Mouse (Mus musculus): ENCODE measurements at regions not wholly inside any gene's neighbourhood (a gene's known extent, or its start where the extent isn't known, plus 50 kb on each side); places are given as distances from the start of the nearest gene placed in this dataset.

- WGBS = 36% methylated on average over 4 of the region's 4 CpGs
- Histone ChIP-seq H3K27me3 (ENCODE audit: control insufficient read depth, insufficient read depth, low read length) (no peaks in the 10 kb centered on the region; the same call in 1 of the 2 replicates), H3K4me1 (ENCODE audit: control insufficient read depth, insufficient read depth, low read length) (peaks cover 17% of the 10 kb centered on the region), H3K4me3 (replicated peaks; ENCODE audit: insufficient read depth, low read depth, low read length) (peak overlapping the region; percentile 63), H3K27ac (ENCODE audit: insufficient read depth, low read length) (no peak overlapping the region)
- DNase-seq = no peak
- no peak for TF ChIP-seq CTCF (IDR thresholded peaks at IDR 0.05; ENCODE audit: borderline replicate concordance, insufficient read depth, low read depth, low read length)
- no peak for TF ChIP-seq POLR2A (IDR thresholded peaks at IDR 0.05; ENCODE audit: borderline replicate concordance, insufficient read depth, low read length)
Observed at GRCm38 (mm10) chr8:88454906-88455305, 66.2 kb upstream of the Nkd1 start.

- Histone ChIP-seq H3K27me3 (ENCODE audit: control insufficient read depth, insufficient read depth, low read length) (no peaks in the 10 kb centered on the region; the same call in 1 of the 2 replicates), H3K4me1 (ENCODE audit: control insufficient read depth, insufficient read depth, low read length) (peaks cover 17% of the 10 kb centered on the region), H3K27ac (ENCODE audit: insufficient read depth, low read length) (no peak overlapping the region), H3K4me3 (replicated peaks; ENCODE audit: insufficient read depth, low read depth, low read length) (no peak overlapping the region)
- WGBS = 51% methylated on average over 28 of the region's 28 CpGs
- DNase-seq = peak in 1 of 2 experiments; percentile 11
- no peak for TF ChIP-seq POLR2A (IDR thresholded peaks at IDR 0.05; ENCODE audit: borderline replicate concordance, insufficient read depth, low read length)
- no peak for TF ChIP-seq CTCF (IDR thresholded peaks at IDR 0.05; ENCODE audit: borderline replicate concordance, insufficient read depth, low read depth, low read length)
Observed at GRCm38 (mm10) chr8:88455434-88456020, 65.6 kb upstream of the Nkd1 start.

GRCm38 (mm10) chr8:88459197-88459596 is 62.0 kb upstream of the Nkd1 start:
- 92% methylated on average over 2 of the region's 2 CpGs for WGBS
- H3K4me3 ChIP-seq (replicated peaks; ENCODE audit: insufficient read depth, low read depth, low read length) = no peak overlapping the region
- TF ChIP-seq POLR2A (IDR thresholded peaks at IDR 0.05; ENCODE audit: borderline replicate concordance, insufficient read depth, low read length) (no peak), CTCF (IDR thresholded peaks at IDR 0.05; ENCODE audit: borderline replicate concordance, insufficient read depth, low read depth, low read length) (no peak)

GRCm38 (mm10) chr8:88467756-88468155 is 53.4 kb upstream of the Nkd1 start:
- no peak for TF ChIP-seq CTCF (IDR thresholded peaks at IDR 0.05; ENCODE audit: borderline replicate concordance, insufficient read depth, low read depth, low read length)
- no peak for TF ChIP-seq POLR2A (IDR thresholded peaks at IDR 0.05; ENCODE audit: borderline replicate concordance, insufficient read depth, low read length)
- WGBS = 81% methylated on average over 3 of the region's 3 CpGs
- DNase-seq = no peak
- Histone ChIP-seq H3K4me3 (replicated peaks; ENCODE audit: insufficient read depth, low read depth, low read length) (no peak overlapping the region), H3K27me3 (ENCODE audit: control insufficient read depth, insufficient read depth, low read length) (no peaks in the 10 kb centered on the region), H3K27ac (ENCODE audit: insufficient read depth, low read length) (no peak overlapping the region), H3K4me1 (ENCODE audit: control insufficient read depth, insufficient read depth, low read length) (no peaks in the 10 kb centered on the region; the same call in 1 of the 2 replicates)

More at GRCm38 (mm10) chr8:88459197-88459596, 62.0 kb upstream of the Nkd1 start:
- Histone ChIP-seq H3K27me3 (ENCODE audit: control insufficient read depth, insufficient read depth, low read length) (no peaks in the 10 kb centered on the region; the same call in 1 of the 2 replicates), H3K4me1 (ENCODE audit: control insufficient read depth, insufficient read depth, low read length) (0 out of 2 replicates have a peak, but pooled peaks cover 5% of the 10 kb centered on the region), H3K27ac (ENCODE audit: insufficient read depth, low read length) (no peak overlapping the region)
- DNase-seq = no peak

- H3K27me3 ChIP-seq (ENCODE audit: control insufficient read depth, insufficient read depth, low read length) = no peaks in the 10 kb centered on the region
- WGBS = 34% methylated on average over 8 of the region's 8 CpGs
- H3K4me3 ChIP-seq (replicated peaks; ENCODE audit: insufficient read depth, low read depth, low read length) = no peak overlapping the region
- no peak for DNase-seq
- H3K27ac ChIP-seq (ENCODE audit: insufficient read depth, low read length) = no peak overlapping the region
- TF ChIP-seq POLR2A (IDR thresholded peaks at IDR 0.05; ENCODE audit: borderline replicate concordance, insufficient read depth, low read length) (no peak), CTCF (IDR thresholded peaks at IDR 0.05; ENCODE audit: borderline replicate concordance, insufficient read depth, low read depth, low read length) (no peak)
- H3K4me1 ChIP-seq (ENCODE audit: control insufficient read depth, insufficient read depth, low read length) = no peaks in the 10 kb centered on the region
Observed at GRCm38 (mm10) chr8:88470931-88471455, 50.2 kb upstream of the Nkd1 start.

Data from cerebellum, adult 2 months (tissue).